Mouse (Mus musculus): ENCODE data around the gene Vmn1r213.

- no peak for TF ChIP-seq CTCF (IDR thresholded peaks at IDR 0.05; ENCODE audit: borderline replicate concordance, insufficient read depth, low read depth, low read length)
- no peak for TF ChIP-seq POLR2A (IDR thresholded peaks at IDR 0.05; ENCODE audit: borderline replicate concordance, insufficient read depth, low read length)
These were observed 22.7 kb downstream of the Vmn1r213 start, which contains the start of gene Vmn1r214 for GRCm38 (mm10) chr13:23030118-23030517.
